Mouse (Mus musculus) intestine, postnatal 0 days (tissue): ENCODE data around the gene BC052040. TPM values are rescaled to one million over a fixed set of nuclear protein-coding genes. Genes with fewer than 3 reads are reported as not detected.

Experiments
- ATAC-seq: fragments of 200-750 bp; cut with Nextera tagmentation; 2 replicates; pipeline ENCODE4 v1.8.0; 2017; ENCODE audit warnings: mild to moderate bottlenecking, moderate TSS enrichment, moderate library complexity
- H3K27ac ChIP-seq: fragments of 300-500 bp; sonication (generic); 2 replicates; pipeline ENCODE4 v1.5.1; 2014; ENCODE audit warnings: mild to moderate bottlenecking, low read depth, low read length, moderate library complexity
- H3K27me3 ChIP-seq: fragments of 300-500 bp; sonication (generic); replicated peaks from 2 replicates; pipeline ENCODE4 v1.6.1; 2014; ENCODE audit warnings: low read length, mixed read lengths; ENCODE audit not compliant: control insufficient read depth, insufficient read depth
- H3K36me3 ChIP-seq: fragments of 300-500 bp; sonication (generic); 2 replicates; pipeline ENCODE4 v1.6.1; 2014; ENCODE audit warnings: mild to moderate bottlenecking, moderate library complexity; ENCODE audit not compliant: control insufficient read depth, insufficient read depth
- H3K4me1 ChIP-seq: fragments of 300-500 bp; sonication (generic); replicated peaks from 2 replicates; pipeline ENCODE4 v1.6.1; 2014; ENCODE audit warnings: antibody characterized with exemption, low read length, mixed read lengths; ENCODE audit not compliant: control insufficient read depth, insufficient read depth
- H3K4me2 ChIP-seq: fragments of 300-500 bp; sonication (generic); replicated peaks from 2 replicates; pipeline ENCODE4 v1.6.1; 2014; ENCODE audit warnings: low read depth, mild to moderate bottlenecking, moderate library complexity
- H3K4me3 ChIP-seq: fragments of 300-500 bp; sonication (generic); 2 replicates; pipeline ENCODE4 v1.5.1; 2014; ENCODE audit warnings: low read depth, low read length
- H3K9ac ChIP-seq: fragments of 300-500 bp; sonication (generic); 2 replicates; pipeline ENCODE4 v1.6.1; 2014; ENCODE audit warnings: mild to moderate bottlenecking, low read depth, low read length
- H3K9me3 ChIP-seq: fragments of 300-500 bp; sonication (generic); 2 replicates; pipeline ENCODE4 v1.6.1; 2016; ENCODE audit warnings: mixed run types; ENCODE audit not compliant: control insufficient read depth
- CTCF ChIP-seq: sonication (generic); IDR thresholded peaks from 2 replicates; pipeline ENCODE4 v1.5.1; 2016; ENCODE audit warnings: low read depth, mild to moderate bottlenecking, control low read depth, antibody characterized with exemption, moderate library complexity
- WGBS: fragments of 180-500 bp; shearing (Covaris S2); extraction: QIAGEN DNeasy Blood & Tissue Kit; methylation state at CpG from one replicate; pipeline ENCODE4 v1.1.7; 2014; 5-methylcytosine and 5-hydroxymethylcytosine counted together
- polyA plus RNA-seq: library from polyadenylated mRNA; unstranded; fragments of >200 nt; fragmentation: Nextera tagmentation; extraction: Ambion mirVana; gene quantifications from 2 replicates; pipeline ENCODE4 v1.2.1, GENCODE M21; 2015

Gene BC052040
- polyA plus RNA-seq, 1 experiment from 2014 or later, result 4.7 TPM

GRCm38 (mm10) chr2:115687612-115688011 is 106.1 kb downstream of the BC052040 start:
- no peak overlapping the region for H3K9ac ChIP-seq
- no peak for TF ChIP-seq CTCF
- no peaks in the 10 kb centered on the region for H3K4me1 ChIP-seq
- H3K36me3 ChIP-seq, result 0 out of 2 replicates have a peak, but pooled peaks cover 4% of the 10 kb centered on the region
- ATAC-seq, result no peak
- H3K27me3 ChIP-seq, result no peaks in the 10 kb centered on the region
- no peak overlapping the region for H3K4me2 ChIP-seq
- H3K4me3 ChIP-seq, result no peak overlapping the region
- WGBS, result 92% methylated on average over 4 of the region's 4 CpGs
- H3K9me3 ChIP-seq, result no peaks in the 10 kb centered on the region
- no peak overlapping the region for H3K27ac ChIP-seq

- H3K27me3 ChIP-seq, result no peaks in the 10 kb centered on the region
- TF ChIP-seq CTCF, result no peak
- H3K9ac ChIP-seq, result no peak overlapping the region
- ATAC-seq, result no peak
- H3K4me2 ChIP-seq, result no peak overlapping the region
- no peaks in the 10 kb centered on the region for H3K9me3 ChIP-seq
- 97% methylated on average over 6 of the region's 6 CpGs for WGBS
- H3K36me3 ChIP-seq, result 0 out of 2 replicates have a peak, but pooled peaks cover 4% of the 10 kb centered on the region
- H3K4me1 ChIP-seq, result no peaks in the 10 kb centered on the region
- H3K4me3 ChIP-seq, result no peak overlapping the region
- H3K27ac ChIP-seq, result no peak overlapping the region
These were observed 106.8 kb downstream of the BC052040 start for GRCm38 (mm10) chr2:115688282-115688681.

DNA sequence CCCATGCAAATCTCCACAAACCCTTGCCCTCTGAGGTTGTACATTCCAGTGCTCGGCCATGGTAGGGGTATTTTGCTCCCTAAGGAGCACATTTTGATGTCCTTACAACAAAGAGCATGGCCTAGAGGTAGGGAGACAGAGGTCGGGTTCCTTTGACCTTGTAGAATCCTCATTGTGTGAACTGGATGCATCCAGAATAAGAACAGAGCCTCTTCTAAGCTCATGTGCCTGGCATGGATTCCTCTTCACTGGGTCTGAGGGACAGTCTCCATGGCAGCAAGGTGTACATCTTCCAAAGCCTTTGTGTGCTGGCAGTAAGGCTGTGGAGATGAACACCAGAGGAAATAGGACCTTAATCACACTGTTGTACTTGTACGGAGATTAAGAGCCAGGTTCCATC is 112.3 kb downstream of the BC052040 start:
- no peak for TF ChIP-seq CTCF
- H3K36me3 ChIP-seq, result 0 out of 2 replicates have a peak, but pooled peaks cover 11% of the 10 kb centered on the region
- H3K9me3 ChIP-seq, result no peaks in the 10 kb centered on the region
- H3K4me1 ChIP-seq, result no peaks in the 10 kb centered on the region
- no peak overlapping the region for H3K4me2 ChIP-seq
- H3K27me3 ChIP-seq, result no peaks in the 10 kb centered on the region
- no peak overlapping the region for H3K9ac ChIP-seq
- no peak for ATAC-seq
- H3K27ac ChIP-seq, result no peak overlapping the region
- H3K4me3 ChIP-seq, result no peak overlapping the region
- WGBS, result 87% methylated on average over 3 of the region's 3 CpGs

GRCm38 (mm10) chr2:115694386-115694785 is 112.9 kb downstream of the BC052040 start:
- no peak overlapping the region for H3K9ac ChIP-seq
- H3K4me3 ChIP-seq, result no peak overlapping the region
- ATAC-seq, result no peak
- 86% methylated on average over 6 of the region's 6 CpGs for WGBS
- H3K4me1 ChIP-seq, result no peaks in the 10 kb centered on the region
- no peak for TF ChIP-seq CTCF
- no peaks in the 10 kb centered on the region for H3K9me3 ChIP-seq
- H3K4me2 ChIP-seq, result no peak overlapping the region
- 0 out of 2 replicates have a peak, but pooled peaks cover 11% of the 10 kb centered on the region for H3K36me3 ChIP-seq
- H3K27ac ChIP-seq, result no peak overlapping the region
- no peaks in the 10 kb centered on the region for H3K27me3 ChIP-seq

DNA sequence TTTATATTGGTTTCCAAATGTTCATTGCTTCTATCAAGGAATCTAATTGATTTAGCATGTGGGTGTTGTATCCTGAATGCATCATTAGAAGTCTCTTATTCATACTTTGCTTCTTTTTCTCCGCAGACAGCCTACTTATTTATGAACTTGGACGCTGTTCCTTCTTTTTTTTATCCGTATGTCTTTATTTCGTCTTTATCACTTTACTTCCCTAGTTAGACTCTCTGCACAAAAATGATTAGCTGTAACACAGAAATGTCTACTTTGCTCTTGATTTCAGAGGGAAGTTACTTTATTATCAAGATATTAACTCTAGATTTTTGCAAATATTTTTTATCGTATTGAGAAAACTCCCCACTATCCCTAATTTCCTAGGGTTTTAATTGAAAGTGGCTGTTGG is 117.5 kb downstream of the BC052040 start:
- no peak for TF ChIP-seq CTCF
- Histone ChIP-seq H3K4me2 (no peak overlapping the region), H3K27me3 (no peaks in the 10 kb centered on the region), H3K9ac (no peak overlapping the region), H3K9me3 (no peaks in the 10 kb centered on the region), H3K27ac (no peak overlapping the region), H3K4me1 (no peaks in the 10 kb centered on the region), H3K4me3 (no peak overlapping the region), H3K36me3 (0 out of 2 replicates have a peak, but pooled peaks cover under 1% of the 10 kb centered on the region)
- no peak for ATAC-seq
- WGBS, result 91% methylated on average over 5 of the region's 5 CpGs

- H3K4me1 ChIP-seq, result no peaks in the 10 kb centered on the region
- no peaks in the 10 kb centered on the region for H3K36me3 ChIP-seq
- ATAC-seq, result no peak
- no peak overlapping the region for H3K4me2 ChIP-seq
- H3K9me3 ChIP-seq, result no peaks in the 10 kb centered on the region
- H3K27me3 ChIP-seq, result no peaks in the 10 kb centered on the region
- H3K9ac ChIP-seq, result no peak overlapping the region
- H3K4me3 ChIP-seq, result no peak overlapping the region
- 79% methylated on average over 5 of the region's 5 CpGs for WGBS
- TF ChIP-seq CTCF, result no peak
- no peak overlapping the region for H3K27ac ChIP-seq
These were observed 121.1 kb downstream of the BC052040 start for GRCm38 (mm10) chr2:115702610-115703009.

- no peaks in the 10 kb centered on the region for H3K27me3 ChIP-seq
- H3K4me1 ChIP-seq, result no peaks in the 10 kb centered on the region
- no peaks in the 10 kb centered on the region for H3K9me3 ChIP-seq
- TF ChIP-seq CTCF, result no peak
- no peak overlapping the region for H3K9ac ChIP-seq
- 70% methylated on average over 5 of the region's 5 CpGs for WGBS
- 0 out of 2 replicates have a peak, but pooled peaks cover 3% of the 10 kb centered on the region for H3K36me3 ChIP-seq
- no peak overlapping the region for H3K27ac ChIP-seq
- ATAC-seq, result no peak
- no peak overlapping the region for H3K4me2 ChIP-seq
- H3K4me3 ChIP-seq, result no peak overlapping the region
These were observed 136.0 kb downstream of the BC052040 start for GRCm38 (mm10) chr2:115717535-115717934.
